Mouse (Mus musculus) heart, embryonic 13.5 days (tissue): ENCODE measurements at regions not wholly inside any gene's neighbourhood (a gene's known extent, or its start where the extent isn't known, plus 50 kb on each side); places are given as distances from the start of the nearest gene placed in this dataset.
"Not testable (repeated sequence)": the region's sequence is repeated elsewhere in the genome, so short reads cannot be mapped to it uniquely, and the experiment has no call there.

ENCODE experiments used
- ATAC-seq: fragments of 200-750 bp; cut with Nextera tagmentation; 2 replicates; pipeline ENCODE4 v1.8.0; 2017; ENCODE audit warnings: moderate TSS enrichment; ENCODE audit not compliant: insufficient number of reproducible peaks, low FRiP score, low TSS enrichment; ENCODE audit errors: extremely low read depth
- H3K27ac ChIP-seq: fragments of 300-500 bp; sonication (generic); replicated peaks from 2 replicates; pipeline ENCODE4 v1.5.1; 2015; ENCODE audit warnings: moderate library complexity, mild to moderate bottlenecking, inconsistent platforms
- H3K27me3 ChIP-seq: fragments of 300-500 bp; sonication (generic); replicated peaks from 2 replicates; pipeline ENCODE4 v1.6.1; 2015; ENCODE audit warnings: mild to moderate bottlenecking, inconsistent platforms
- H3K36me3 ChIP-seq: fragments of 300-500 bp; sonication (generic); 2 replicates; pipeline ENCODE4 v1.6.1; 2015; ENCODE audit warnings: mild to moderate bottlenecking, inconsistent platforms
- H3K4me1 ChIP-seq: fragments of 300-500 bp; sonication (generic); 2 replicates; pipeline ENCODE4 v1.6.1; 2015; ENCODE audit warnings: inconsistent platforms
- H3K4me2 ChIP-seq: fragments of 300-500 bp; sonication (generic); 2 replicates; pipeline ENCODE4 v1.6.1; 2015; ENCODE audit warnings: inconsistent platforms, mild to moderate bottlenecking, moderate library complexity
- H3K4me3 ChIP-seq: fragments of 300-500 bp; sonication (generic); 2 replicates; pipeline ENCODE4 v1.5.1; 2015; ENCODE audit warnings: moderate library complexity, mild to moderate bottlenecking, inconsistent platforms
- H3K9ac ChIP-seq: fragments of 300-500 bp; sonication (generic); 2 replicates; pipeline ENCODE4 v1.6.1; 2015; ENCODE audit warnings: inconsistent platforms, mild to moderate bottlenecking, moderate library complexity
- H3K9me3 ChIP-seq: fragments of 300-500 bp; sonication (generic); 2 replicates; pipeline ENCODE4 v1.6.1; 2016; ENCODE audit warnings: inconsistent platforms
- WGBS: fragments of 180-500 bp; shearing (Covaris S2); methylation state at CpG from one replicate; pipeline ENCODE4 v1.1.7; 2015; ENCODE audit warnings: mixed read lengths; 5-methylcytosine and 5-hydroxymethylcytosine counted together

DNA sequence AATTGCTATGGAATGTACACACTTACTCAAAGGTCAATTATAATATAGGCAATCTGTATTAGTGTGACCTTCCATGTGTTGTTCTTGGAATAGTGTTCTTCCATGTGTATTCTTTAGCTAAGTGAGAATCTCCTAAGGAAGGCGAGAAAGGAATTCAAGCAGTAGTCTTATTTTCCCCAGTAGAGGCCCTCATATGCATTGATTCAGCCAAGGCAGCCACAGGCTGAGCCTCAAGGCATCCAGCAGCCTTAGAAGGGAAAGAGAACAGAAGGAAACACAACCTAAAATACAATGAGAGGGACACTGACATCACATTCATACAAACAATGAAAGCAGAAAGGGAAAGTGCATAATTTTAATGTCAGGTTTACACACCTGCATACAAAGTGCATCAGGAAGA lies 541.4 kb upstream of the Got2 start:
- H3K4me2 ChIP-seq = no peak overlapping the region
- H3K9me3 ChIP-seq = no peaks in the 10 kb centered on the region
- ATAC-seq = no peak
- no peak overlapping the region for H3K27ac ChIP-seq
- 42% methylated on average over 1 of the region's 1 CpGs for WGBS
- no peaks in the 10 kb centered on the region for H3K36me3 ChIP-seq
- H3K27me3 ChIP-seq = no peaks in the 10 kb centered on the region
- H3K4me3 ChIP-seq = no peak overlapping the region
- H3K9ac ChIP-seq = no peak overlapping the region
- H3K4me1 ChIP-seq = no peaks in the 10 kb centered on the region

DNA sequence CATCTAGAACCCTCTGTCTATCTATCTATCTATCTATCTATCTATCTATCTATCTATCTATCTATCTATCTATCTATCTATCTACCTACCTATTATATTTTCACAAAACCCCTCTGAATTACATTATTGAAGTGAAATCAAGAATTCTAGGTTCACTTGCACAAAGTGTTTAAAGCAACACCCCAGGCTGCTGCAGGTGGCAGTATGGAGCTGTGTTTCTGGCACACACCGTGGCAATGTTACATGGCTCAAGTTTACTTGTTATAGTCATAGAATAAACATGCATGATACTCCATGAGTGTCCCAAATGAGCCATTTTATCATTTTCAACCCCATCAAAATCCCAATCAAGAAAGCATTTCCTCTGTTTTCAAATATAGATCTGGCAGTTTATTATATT lies 538.6 kb upstream of the Got2 start:
- no peak for ATAC-seq
- WGBS = 55% methylated on average over 1 of the region's 1 CpGs

DNA sequence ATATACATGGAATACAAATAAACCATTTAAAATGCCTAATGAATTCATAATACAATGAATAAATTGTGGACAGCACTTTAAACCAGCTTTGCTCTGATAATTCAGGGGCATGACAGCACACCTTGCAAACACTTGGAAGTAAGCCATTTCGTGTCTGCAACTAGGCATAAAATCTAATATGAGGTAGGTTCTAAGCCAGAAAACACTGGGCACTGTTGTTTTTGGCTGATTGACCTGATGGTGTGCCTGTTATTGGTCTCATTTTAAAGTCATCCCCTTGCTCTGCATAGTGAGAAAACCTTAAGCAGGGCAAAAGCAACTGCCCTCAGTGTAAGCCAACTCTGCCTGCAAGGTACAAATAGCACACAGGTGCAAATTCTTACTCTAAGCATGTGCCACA lies 521.3 kb upstream of the Got2 start:
- Histone ChIP-seq H3K4me2 (no peak overlapping the region), H3K27me3 (no peaks in the 10 kb centered on the region), H3K4me1 (no peaks in the 10 kb centered on the region), H3K4me3 (no peak overlapping the region), H3K9me3 (no peaks in the 10 kb centered on the region), H3K27ac (no peak overlapping the region), H3K9ac (no peak overlapping the region), H3K36me3 (no peaks in the 10 kb centered on the region)
- 55% methylated on average over 1 of the region's 1 CpGs for WGBS
- no peak for ATAC-seq

More for the DNA sequence above, 538.6 kb upstream of the Got2 start:
- Histone ChIP-seq H3K4me1 (no peaks in the 10 kb centered on the region), H3K27me3 (no peaks in the 10 kb centered on the region), H3K36me3 (no peaks in the 10 kb centered on the region), H3K9me3 (no peaks in the 10 kb centered on the region), H3K27ac (no peak overlapping the region), H3K9ac (no peak overlapping the region), H3K4me3 (no peak overlapping the region), H3K4me2 (no peak overlapping the region)

DNA sequence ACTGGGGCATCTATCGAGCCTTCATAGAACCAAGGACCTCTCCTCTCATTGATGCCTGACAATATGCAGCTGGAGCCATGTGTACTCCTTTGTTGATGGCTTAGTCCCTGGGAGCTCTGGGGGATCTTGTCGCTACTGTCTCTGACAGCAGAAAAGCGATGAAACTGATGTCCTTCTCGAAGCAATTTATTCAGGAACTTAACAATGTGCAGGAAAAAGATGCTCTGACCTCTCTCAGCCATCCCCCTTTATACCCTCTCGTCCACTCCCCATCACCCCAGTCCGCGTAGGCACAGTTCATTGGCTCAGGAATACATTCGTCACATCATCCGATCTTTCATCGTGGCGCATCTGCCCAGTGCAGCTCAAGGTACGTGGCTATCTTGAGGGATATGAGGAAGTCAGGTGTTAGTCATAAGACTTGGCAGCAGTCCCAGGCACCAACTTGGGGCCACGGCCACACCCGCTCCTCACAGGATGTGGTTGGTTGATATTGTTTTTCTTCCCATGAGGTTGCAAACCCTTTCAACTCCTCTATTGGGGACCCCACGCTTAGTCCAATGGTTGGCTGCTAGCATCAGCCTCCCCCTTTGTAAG lies 516.3 kb upstream of the Got2 start:
- 83% methylated on average over 15 of the region's 15 CpGs for WGBS
- Histone ChIP-seq H3K36me3 (no peaks in the 10 kb centered on the region), H3K4me2 (no peak overlapping the region), H3K9ac (no peak overlapping the region), H3K27ac (no peak overlapping the region), H3K9me3 (no peaks in the 10 kb centered on the region), H3K27me3 (no peaks in the 10 kb centered on the region), H3K4me1 (no peaks in the 10 kb centered on the region), H3K4me3 (no peak overlapping the region)
- no peak for ATAC-seq

DNA sequence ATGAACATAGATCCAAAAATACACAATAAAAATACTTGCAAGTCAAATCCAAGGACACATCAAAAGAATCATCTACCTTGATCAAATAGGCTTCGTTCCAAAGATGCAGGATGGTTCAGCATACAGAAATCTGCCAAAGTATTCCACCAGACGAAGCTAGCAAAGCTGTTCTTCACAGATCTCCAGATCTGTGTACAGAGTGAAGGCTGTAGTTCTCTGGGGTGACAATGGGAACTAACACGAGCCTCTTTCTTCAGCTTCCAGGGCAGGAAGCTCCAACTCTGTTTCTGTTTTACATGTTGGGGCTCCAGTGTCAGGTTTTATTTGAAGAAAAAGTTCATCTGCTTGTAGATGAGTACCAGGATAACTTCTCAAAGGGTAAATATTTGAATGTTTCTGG lies 515.3 kb upstream of the Got2 start:
- Histone ChIP-seq H3K9me3 (no peaks in the 10 kb centered on the region), H3K27me3 (no peaks in the 10 kb centered on the region), H3K4me3 (no peak overlapping the region), H3K27ac (no peak overlapping the region), H3K36me3 (no peaks in the 10 kb centered on the region), H3K4me1 (no peaks in the 10 kb centered on the region), H3K9ac (no peak overlapping the region), H3K4me2 (no peak overlapping the region)
- 57% methylated on average over 3 of the region's 3 CpGs for WGBS
- no peak for ATAC-seq

DNA sequence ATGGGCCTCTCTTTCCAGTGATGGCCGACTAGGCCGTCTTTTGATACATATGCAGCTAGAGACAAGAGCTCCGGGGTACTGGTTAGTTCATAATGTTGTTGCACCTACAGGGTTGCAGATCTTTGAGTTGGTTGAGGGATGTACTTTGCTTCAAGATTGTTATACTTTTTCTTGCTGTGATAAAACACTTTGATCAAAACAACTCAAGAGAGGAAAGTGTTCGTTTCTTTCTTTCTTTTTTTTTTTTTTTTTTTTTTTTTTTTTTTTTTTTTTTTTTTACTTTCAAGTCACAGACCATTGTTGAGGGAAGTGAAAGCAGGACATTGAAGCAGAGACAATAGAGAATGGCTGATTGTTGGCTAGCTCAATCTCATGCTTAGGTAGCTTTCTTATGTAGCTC lies 511.0 kb upstream of the Got2 start:
- H3K27ac ChIP-seq, H3K9me3 ChIP-seq, H3K4me1 ChIP-seq, H3K4me2 ChIP-seq, ATAC-seq, H3K9ac ChIP-seq, H3K27me3 ChIP-seq, H3K36me3 ChIP-seq, H3K4me3 ChIP-seq: not testable (repeated sequence)
- WGBS = 75% methylated on average over 4 of the region's 4 CpGs

DNA sequence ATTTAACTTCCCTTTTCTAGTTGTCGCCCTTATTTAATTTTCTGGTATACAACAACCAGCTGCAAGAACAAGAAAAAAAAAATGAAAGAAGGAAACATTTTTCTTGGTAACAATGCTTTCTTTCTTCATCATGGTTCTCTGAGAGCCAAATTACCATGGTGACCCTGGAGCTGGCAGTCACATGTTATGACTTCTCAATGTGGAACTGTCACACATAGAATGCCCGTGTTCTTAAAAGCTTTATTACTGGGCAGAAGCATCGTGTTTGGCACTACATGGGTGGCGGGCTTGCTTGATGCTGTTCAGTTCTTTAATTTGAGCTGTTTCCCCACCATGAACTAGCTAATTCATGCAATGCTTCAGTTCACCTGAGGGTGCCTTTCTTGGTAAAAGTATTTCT lies 504.7 kb upstream of the Got2 start:
- no peak overlapping the region for H3K4me3 ChIP-seq
- no peaks in the 10 kb centered on the region for H3K9me3 ChIP-seq
- WGBS = 76% methylated on average over 4 of the region's 4 CpGs
- no peaks in the 10 kb centered on the region for H3K4me1 ChIP-seq
- no peaks in the 10 kb centered on the region for H3K36me3 ChIP-seq
- ATAC-seq = no peak
- H3K9ac ChIP-seq = no peak overlapping the region
- no peak overlapping the region for H3K27ac ChIP-seq
- H3K4me2 ChIP-seq = no peak overlapping the region
- no peaks in the 10 kb centered on the region for H3K27me3 ChIP-seq

DNA sequence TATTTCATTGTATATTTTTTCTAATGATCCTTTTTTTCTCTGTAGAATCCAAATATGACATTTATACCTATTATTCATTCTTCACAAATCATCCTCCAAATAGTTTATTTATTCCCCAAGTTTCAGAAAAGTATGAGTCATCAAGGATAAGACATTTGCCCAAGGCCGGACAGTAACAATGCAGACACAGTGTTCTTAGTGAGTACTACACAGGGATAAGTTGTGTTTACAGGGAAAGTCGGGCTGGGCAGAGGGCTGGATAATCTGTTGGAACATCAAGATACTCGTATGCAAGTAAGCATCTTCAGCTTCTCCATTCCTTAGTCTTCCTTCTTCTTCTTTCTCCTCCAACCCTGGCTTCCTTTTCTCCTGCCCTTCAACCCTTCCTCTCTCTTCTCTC lies 500.9 kb upstream of the Got2 start:
- ATAC-seq = no peak
- WGBS = 75% methylated on average over 3 of the region's 3 CpGs

DNA sequence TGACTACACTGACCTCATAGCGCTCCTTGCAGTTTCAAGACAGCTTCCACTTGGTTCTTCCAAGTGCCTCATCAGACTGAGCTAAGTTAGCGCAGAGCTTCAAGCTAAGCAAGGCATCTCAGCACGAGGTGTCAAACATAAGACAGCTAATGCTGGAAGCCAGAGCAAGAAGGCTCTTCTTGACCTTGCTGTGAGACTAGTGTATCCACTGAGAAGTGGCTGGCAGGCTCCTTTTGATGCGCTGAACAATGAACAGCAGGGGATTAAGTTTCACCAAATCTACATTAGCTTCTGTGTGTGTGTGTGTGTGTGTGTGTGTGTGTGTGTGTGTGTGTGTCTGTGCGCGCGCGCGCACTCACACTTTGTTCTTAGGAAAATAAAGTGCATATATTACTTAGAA lies 482.2 kb upstream of the Got2 start:
- Histone ChIP-seq H3K27me3 (no peaks in the 10 kb centered on the region), H3K4me2 (no peak overlapping the region), H3K9me3 (no peaks in the 10 kb centered on the region), H3K4me3 (no peak overlapping the region), H3K9ac (no peak overlapping the region), H3K4me1 (peaks cover 9% of the 10 kb centered on the region), H3K36me3 (no peaks in the 10 kb centered on the region), H3K27ac (no peak overlapping the region)
- 90% methylated on average over 9 of the region's 9 CpGs for WGBS
- no peak for ATAC-seq

More for the DNA sequence above, 500.9 kb upstream of the Got2 start:
- H3K9ac ChIP-seq = no peak overlapping the region
- H3K27ac ChIP-seq = no peak overlapping the region
- no peak overlapping the region for H3K4me2 ChIP-seq
- H3K36me3 ChIP-seq = no peaks in the 10 kb centered on the region
- peaks cover 3% of the 10 kb centered on the region; the same call in 1 of the 2 replicates for H3K9me3 ChIP-seq
- H3K27me3 ChIP-seq = no peaks in the 10 kb centered on the region
- H3K4me1 ChIP-seq = no peaks in the 10 kb centered on the region
- H3K4me3 ChIP-seq = no peak overlapping the region

DNA sequence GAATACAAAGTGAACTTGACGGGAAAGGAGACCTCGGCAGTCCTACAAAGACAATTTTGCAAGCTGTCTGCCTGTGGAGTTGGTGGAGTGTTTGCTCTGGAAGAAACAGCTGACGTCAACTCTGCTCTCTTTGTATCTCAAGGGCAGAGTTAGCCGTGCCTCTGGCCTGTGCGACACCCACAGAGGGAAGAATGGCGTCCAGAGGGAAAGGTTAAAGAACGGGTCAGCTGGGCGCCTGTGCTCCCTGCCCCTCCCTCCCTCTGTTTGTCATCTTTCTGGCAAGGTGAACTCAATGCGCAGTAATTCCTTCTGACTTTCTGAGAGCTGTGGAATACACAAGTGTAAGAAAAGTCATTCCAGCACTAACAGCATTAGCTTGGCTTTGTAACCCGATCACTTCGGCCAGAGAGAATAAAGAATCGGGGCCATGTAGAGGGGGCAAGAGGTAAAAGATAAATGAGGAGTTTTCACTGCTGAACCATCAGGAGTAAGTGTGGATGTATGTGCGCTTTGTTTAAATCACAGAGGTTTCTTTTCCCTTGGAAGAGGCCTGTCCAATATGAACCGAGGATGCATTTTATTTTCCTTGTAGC lies 474.6 kb upstream of the Got2 start:
- ATAC-seq = no peak
- H3K4me3 ChIP-seq = no peak overlapping the region
- no peaks in the 10 kb centered on the region for H3K36me3 ChIP-seq
- H3K9ac ChIP-seq = no peak overlapping the region
- H3K4me1 ChIP-seq = peaks cover 8% of the 10 kb centered on the region; the same call in 1 of the 2 replicates
- peak overlapping the region; percentile 42 for H3K4me2 ChIP-seq
- H3K27me3 ChIP-seq = no peaks in the 10 kb centered on the region
- no peaks in the 10 kb centered on the region for H3K9me3 ChIP-seq
- WGBS = 35% methylated on average over 14 of the region's 14 CpGs
- no peak overlapping the region for H3K27ac ChIP-seq

DNA sequence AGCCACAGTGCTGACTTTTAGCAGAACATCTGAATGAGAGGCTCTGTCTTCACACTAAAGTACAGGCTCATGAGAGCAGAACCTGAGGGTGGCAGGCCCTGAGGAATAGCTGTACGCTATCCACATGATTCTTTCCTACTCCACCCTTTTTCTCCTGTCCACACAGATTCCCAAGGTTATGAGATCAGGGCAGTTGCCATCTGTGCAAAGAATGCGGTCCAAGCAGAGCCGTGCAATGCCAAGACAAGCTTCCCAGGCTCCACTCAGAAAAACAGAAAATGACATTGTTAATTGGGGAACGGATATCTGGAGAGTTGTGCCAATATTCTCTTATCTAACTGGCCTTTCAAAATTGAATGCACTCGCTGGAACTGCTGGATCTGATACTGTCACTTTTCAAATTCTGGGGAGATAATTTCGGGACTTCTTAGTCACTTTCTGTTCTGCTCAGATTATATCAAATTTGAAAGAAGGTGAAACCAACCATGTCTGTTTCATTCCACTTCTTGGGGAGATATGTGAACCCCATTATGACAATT lies 462.3 kb upstream of the Got2 start:
- no peaks in the 10 kb centered on the region for H3K9me3 ChIP-seq
- H3K36me3 ChIP-seq = no peaks in the 10 kb centered on the region
- WGBS = 52% methylated on average over 6 of the region's 6 CpGs
- no peak overlapping the region for H3K4me2 ChIP-seq
- H3K9ac ChIP-seq = no peak overlapping the region
- H3K27ac ChIP-seq = no peak overlapping the region
- H3K4me1 ChIP-seq = no peaks in the 10 kb centered on the region
- H3K4me3 ChIP-seq = no peak overlapping the region
- no peak for ATAC-seq
- no peaks in the 10 kb centered on the region for H3K27me3 ChIP-seq

DNA sequence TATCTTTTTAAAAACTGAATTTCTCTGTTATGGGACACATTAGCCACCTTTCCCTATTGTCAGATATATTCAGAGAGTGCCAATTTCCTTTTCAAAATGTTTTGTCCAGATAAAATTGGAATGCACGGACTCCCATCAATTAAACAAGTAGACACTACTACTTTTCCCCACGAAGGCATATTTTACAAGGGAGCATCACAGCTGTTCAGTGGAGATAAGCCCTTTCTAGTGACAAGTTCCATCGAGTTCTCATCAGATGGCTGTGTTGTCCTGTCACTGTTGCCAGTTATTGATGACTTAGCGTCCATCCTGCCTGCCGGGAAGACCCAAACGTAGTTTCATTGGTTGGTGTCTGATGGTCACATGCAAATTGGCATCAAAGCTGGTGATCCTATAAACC lies 461.2 kb upstream of the Got2 start:
- Histone ChIP-seq H3K27ac (no peak overlapping the region), H3K9ac (no peak overlapping the region), H3K36me3 (no peaks in the 10 kb centered on the region), H3K4me2 (no peak overlapping the region), H3K27me3 (no peaks in the 10 kb centered on the region), H3K4me1 (no peaks in the 10 kb centered on the region), H3K9me3 (no peaks in the 10 kb centered on the region), H3K4me3 (no peak overlapping the region)
- no peak for ATAC-seq
- 49% methylated on average over 6 of the region's 6 CpGs for WGBS
